Mouse (Mus musculus) C2C12 (cell line): ENCODE measurements around the gene 1810037I17Rik.

Experiments used
- CTCF ChIP-seq: IDR thresholded peaks from one replicate; pipeline ENCODE4 v1.5.1; 2011; ENCODE audit not compliant: control insufficient read depth, insufficient read depth, insufficient read length
- MAX ChIP-seq: IDR thresholded peaks from one replicate; pipeline ENCODE4 v1.6.1; 2011; ENCODE audit warnings: mild to moderate bottlenecking, control low read depth
- USF1 ChIP-seq: IDR thresholded peaks from one replicate; pipeline ENCODE4 v1.6.1; 2011; ENCODE audit warnings: low read depth, mild to moderate bottlenecking, control low read depth, moderate library complexity

- TF ChIP-seq USF1 (no peak), CTCF (no peak), MAX (peak; percentile 35)
These were observed at the start of gene 1810037I17Rik for GRCm38 (mm10) chr3:122924009-122924914.
